Mouse (Mus musculus) hindbrain, postnatal 0 days (tissue): ENCODE measurements at regions not wholly inside any gene's neighbourhood (a gene's known extent, or its start where the extent isn't known, plus 50 kb on each side); places are given as distances from the start of the nearest gene placed in this dataset.

Source experiments
- ATAC-seq: fragments of 200-750 bp; cut with Nextera tagmentation; 2 replicates; pipeline ENCODE4 v1.8.0; 2017; ENCODE audit warnings: mild to moderate bottlenecking, moderate TSS enrichment, moderate library complexity
- DNase-seq: peaks from one replicate; pipeline ENCODE4 v3.0.0-alpha.2; 2015; ENCODE audit warnings: low spot score
- H3K27ac ChIP-seq: fragments of 300-500 bp; sonication (generic); 2 replicates; pipeline ENCODE4 v1.5.1; 2014; ENCODE audit warnings: mild to moderate bottlenecking
- H3K27me3 ChIP-seq: fragments of 300-500 bp; sonication (generic); 2 replicates; pipeline ENCODE4 v1.6.1; 2014; ENCODE audit warnings: low read length, mixed read lengths; ENCODE audit not compliant: insufficient read depth
- H3K36me3 ChIP-seq: fragments of 300-500 bp; sonication (generic); 2 replicates; pipeline ENCODE4 v1.6.1; 2014; ENCODE audit warnings: low read length, mixed read lengths; ENCODE audit not compliant: insufficient read depth
- H3K4me1 ChIP-seq: fragments of 300-500 bp; sonication (generic); 2 replicates; pipeline ENCODE4 v1.6.1; 2014; ENCODE audit warnings: antibody characterized with exemption, low read length, mixed read lengths; ENCODE audit not compliant: insufficient read depth
- H3K4me2 ChIP-seq: fragments of 300-500 bp; sonication (generic); 2 replicates; pipeline ENCODE4 v1.6.1; 2014; ENCODE audit warnings: low read depth, mild to moderate bottlenecking, low read length, moderate library complexity, mixed read lengths
- H3K4me3 ChIP-seq: fragments of 300-500 bp; sonication (generic); 2 replicates; pipeline ENCODE4 v1.5.1; 2014; ENCODE audit warnings: low read length
- H3K9ac ChIP-seq: fragments of 300-500 bp; sonication (generic); replicated peaks from 2 replicates; pipeline ENCODE4 v1.6.1; 2014; ENCODE audit warnings: mild to moderate bottlenecking, low read length, moderate library complexity, mixed read lengths
- H3K9me3 ChIP-seq: fragments of 300-500 bp; sonication (generic); 2 replicates; pipeline ENCODE4 v1.6.1; 2016; ENCODE audit warnings: low read length, mixed read lengths
- CTCF ChIP-seq: IDR thresholded peaks from 2 replicates; pipeline ENCODE4 v1.5.1; 2016; ENCODE audit warnings: antibody characterized with exemption, control low read depth, low read depth
- WGBS: fragments of 180-500 bp; shearing (Covaris S2); extraction: QIAGEN DNeasy Blood & Tissue Kit; methylation state at CpG from one replicate; pipeline ENCODE4 v1.1.7; 2014; 5-methylcytosine and 5-hydroxymethylcytosine counted together

- TF ChIP-seq CTCF, result no peak
- no peak overlapping the region for H3K4me3 ChIP-seq
- H3K36me3 ChIP-seq, result no peaks in the 10 kb centered on the region
- no peak overlapping the region for H3K9ac ChIP-seq
- H3K4me1 ChIP-seq, result peaks cover 17% of the 10 kb centered on the region; the same call in 1 of the 2 replicates
- H3K27ac ChIP-seq, result peak overlapping the region; percentile 65
- no peaks in the 10 kb centered on the region for H3K27me3 ChIP-seq
- no peak overlapping the region for H3K4me2 ChIP-seq
- 7% methylated on average over 1 of the region's 1 CpGs for WGBS
- DNase-seq, result peak; percentile 76
- ATAC-seq, result peak; percentile 87
- no peaks in the 10 kb centered on the region for H3K9me3 ChIP-seq
These were observed 162.8 kb downstream of the Cmpk2 start for GRCm38 (mm10) chr12:26631795-26632122.

- H3K4me1 ChIP-seq, result peaks cover 17% of the 10 kb centered on the region; the same call in 1 of the 2 replicates
- WGBS, result 12% methylated on average over 4 of the region's 4 CpGs
- H3K27me3 ChIP-seq, result no peaks in the 10 kb centered on the region
- H3K4me2 ChIP-seq, result no peak overlapping the region
- H3K9ac ChIP-seq, result no peak overlapping the region
- DNase-seq (peak; percentile 11), ATAC-seq (peak; percentile 55)
- no peak for TF ChIP-seq CTCF
- H3K9me3 ChIP-seq, result no peaks in the 10 kb centered on the region
- no peaks in the 10 kb centered on the region for H3K36me3 ChIP-seq
- H3K4me3 ChIP-seq, result no peak overlapping the region
- H3K27ac ChIP-seq, result peak overlapping the region; percentile 65
These were observed 162.2 kb downstream of the Cmpk2 start for GRCm38 (mm10) chr12:26631111-26631794.

GRCm38 (mm10) chr12:26621135-26621932, 152.3 kb downstream of the Cmpk2 start:
- Histone ChIP-seq H3K9ac (no peak overlapping the region), H3K36me3 (no peaks in the 10 kb centered on the region), H3K9me3 (no peaks in the 10 kb centered on the region), H3K4me2 (no peak overlapping the region), H3K27me3 (no peaks in the 10 kb centered on the region), H3K4me1 (0 out of 2 replicates have a peak, but pooled peaks cover 6% of the 10 kb centered on the region), H3K4me3 (no peak overlapping the region), H3K27ac (no peak overlapping the region)
- ATAC-seq (no peak), DNase-seq (peak; percentile 14)
- TF ChIP-seq CTCF, result no peak
- WGBS, result 60% methylated on average over 12 of the region's 12 CpGs

DNA sequence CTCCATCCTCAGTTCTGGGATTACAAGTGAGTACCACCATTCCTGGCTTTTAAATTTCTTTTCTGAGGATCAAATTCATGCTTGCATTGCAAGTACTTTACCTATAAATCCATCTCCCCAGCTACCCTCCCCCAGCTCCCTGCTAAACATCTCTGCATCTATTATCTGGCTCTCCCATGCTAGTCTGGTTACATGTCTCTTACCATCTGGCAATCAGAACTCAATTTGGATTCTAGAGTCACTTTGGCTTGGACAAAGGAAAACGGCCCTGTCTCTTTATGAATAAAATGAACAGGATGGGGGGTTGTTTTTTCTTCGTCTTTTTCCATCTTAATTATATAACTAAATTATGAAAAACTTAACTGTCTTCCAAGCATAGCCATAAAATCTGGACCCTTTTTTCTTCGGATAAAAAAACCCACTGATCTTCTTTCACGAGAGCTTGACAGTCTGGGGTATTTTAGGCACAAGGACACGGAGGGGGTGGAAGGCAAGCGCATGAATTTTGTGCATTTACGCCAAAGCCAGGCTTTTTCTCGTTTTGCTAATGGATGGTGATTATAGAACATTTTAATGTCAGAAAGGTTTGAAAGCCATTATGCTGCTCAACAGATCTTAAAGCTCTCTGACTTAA, 151.6 kb downstream of the Cmpk2 start:
- 44% methylated on average over 8 of the region's 8 CpGs for WGBS
- no peak overlapping the region for H3K4me2 ChIP-seq
- H3K4me3 ChIP-seq, result no peak overlapping the region
- H3K27ac ChIP-seq, result no peak overlapping the region
- peak; percentile 30 for DNase-seq
- no peaks in the 10 kb centered on the region for H3K9me3 ChIP-seq
- H3K9ac ChIP-seq, result no peak overlapping the region
- H3K36me3 ChIP-seq, result no peaks in the 10 kb centered on the region
- ATAC-seq, result no peak
- no peaks in the 10 kb centered on the region for H3K27me3 ChIP-seq
- H3K4me1 ChIP-seq, result 0 out of 2 replicates have a peak, but pooled peaks cover 6% of the 10 kb centered on the region
- no peak for TF ChIP-seq CTCF

- Histone ChIP-seq H3K27ac (no peak overlapping the region), H3K27me3 (no peaks in the 10 kb centered on the region), H3K36me3 (no peaks in the 10 kb centered on the region), H3K9me3 (no peaks in the 10 kb centered on the region), H3K9ac (no peak overlapping the region), H3K4me2 (no peak overlapping the region), H3K4me3 (no peak overlapping the region), H3K4me1 (0 out of 2 replicates have a peak, but pooled peaks cover 6% of the 10 kb centered on the region)
- no peak for TF ChIP-seq CTCF
- 76% methylated on average over 3 of the region's 3 CpGs for WGBS
- DNase-seq (no peak), ATAC-seq (no peak)
These were observed 149.0 kb downstream of the Cmpk2 start for GRCm38 (mm10) chr12:26617969-26618368.

DNA sequence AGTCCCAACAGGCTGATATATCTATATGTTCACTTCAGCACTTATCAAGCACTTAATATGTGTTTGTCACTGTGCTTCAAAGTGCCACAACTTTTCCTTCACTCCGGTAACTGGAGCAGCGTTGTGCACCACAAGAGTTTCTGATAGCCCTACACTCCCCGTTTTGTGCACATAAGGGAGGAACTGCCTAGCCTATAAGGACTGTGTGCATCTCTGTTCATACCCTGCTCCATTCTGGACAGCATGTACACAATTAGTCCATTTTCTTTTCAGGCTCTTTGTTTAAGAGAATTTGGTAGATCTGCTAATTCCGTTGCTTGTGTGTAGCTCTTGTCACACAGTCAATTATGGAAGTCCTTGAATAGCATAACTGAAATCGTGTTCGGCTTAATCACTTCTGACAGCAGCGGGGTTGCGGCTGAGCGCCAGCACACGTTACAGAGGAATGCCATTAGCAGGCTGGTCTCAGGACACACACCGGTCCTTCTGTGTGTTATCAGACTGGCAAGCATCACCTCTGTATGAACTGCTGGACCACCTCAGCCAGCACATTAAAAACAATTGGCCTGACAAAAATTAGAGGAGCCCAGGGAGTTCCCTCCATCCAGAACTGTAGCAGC, 144.2 kb downstream of the Cmpk2 start:
- H3K9me3 ChIP-seq, result no peaks in the 10 kb centered on the region
- no peak overlapping the region for H3K4me2 ChIP-seq
- no peak overlapping the region for H3K4me3 ChIP-seq
- no peaks in the 10 kb centered on the region for H3K36me3 ChIP-seq
- H3K27me3 ChIP-seq, result no peaks in the 10 kb centered on the region
- H3K27ac ChIP-seq, result no peak overlapping the region
- no peaks in the 10 kb centered on the region for H3K4me1 ChIP-seq
- ATAC-seq, result 0 out of 2 replicates have a peak, but pooled peaks have one; percentile 18
- DNase-seq, result peak; percentile 45
- no peak overlapping the region for H3K9ac ChIP-seq
- TF ChIP-seq CTCF, result no peak
- 45% methylated on average over 11 of the region's 11 CpGs for WGBS
